Mouse (Mus musculus) embryonic facial prominence, embryonic 15.5 days (tissue): ENCODE measurements around the gene Utp4. TPM values are rescaled to one million over a fixed set of nuclear protein-coding genes. Genes with fewer than 3 reads are reported as not detected.
A peak's percentile ranks its signal among the peaks of the same experiment; 100 is the strongest.

ENCODE experiments used
- ATAC-seq: fragments of 200-750 bp; cut with Nextera tagmentation; 2 replicates; pipeline ENCODE4 v1.8.0; 2017; ENCODE audit warnings: low read depth, moderate TSS enrichment; ENCODE audit not compliant: insufficient number of reproducible peaks, low FRiP score, low TSS enrichment
- H3K27ac ChIP-seq: fragments of 300-500 bp; sonication (generic); replicated peaks from 2 replicates; pipeline ENCODE4 v1.5.1; 2015; ENCODE audit warnings: mild to moderate bottlenecking, inconsistent platforms
- H3K27me3 ChIP-seq: fragments of 300-500 bp; sonication (generic); 2 replicates; pipeline ENCODE4 v1.6.1; 2015; ENCODE audit warnings: inconsistent platforms
- H3K36me3 ChIP-seq: fragments of 300-500 bp; sonication (generic); 2 replicates; pipeline ENCODE4 v1.6.1; 2015; ENCODE audit warnings: mild to moderate bottlenecking, inconsistent platforms
- H3K4me1 ChIP-seq: fragments of 300-500 bp; sonication (generic); 2 replicates; pipeline ENCODE4 v1.6.1; 2015; ENCODE audit warnings: inconsistent platforms
- H3K4me2 ChIP-seq: fragments of 300-500 bp; sonication (generic); replicated peaks from 2 replicates; pipeline ENCODE4 v1.6.1; 2015; ENCODE audit warnings: mild to moderate bottlenecking, inconsistent platforms
- H3K4me3 ChIP-seq: fragments of 300-500 bp; sonication (generic); replicated peaks from 2 replicates; pipeline ENCODE4 v1.5.1; 2015; ENCODE audit warnings: mild to moderate bottlenecking, inconsistent platforms
- H3K9ac ChIP-seq: fragments of 300-500 bp; sonication (generic); 2 replicates; pipeline ENCODE4 v1.6.1; 2015; ENCODE audit warnings: inconsistent platforms
- H3K9me3 ChIP-seq: fragments of 300-500 bp; sonication (generic); replicated peaks from 2 replicates; pipeline ENCODE4 v1.6.1; 2016; ENCODE audit warnings: inconsistent platforms
- WGBS: fragments of 180-500 bp; shearing (Covaris S2); methylation state at CpG from one replicate; pipeline ENCODE4 v1.1.7; 2015; 5-methylcytosine and 5-hydroxymethylcytosine counted together
- polyA plus RNA-seq: library from polyadenylated mRNA; unstranded; fragments of >200 nt; fragmentation: Nextera tagmentation; extraction: Ambion mirVana; gene quantifications from 2 replicates; pipeline ENCODE4 v1.2.1, GENCODE M21; 2015

Utp4 gene
- 59.7 and 60.5 TPM in 2 replicates for polyA plus RNA-seq

DNA sequence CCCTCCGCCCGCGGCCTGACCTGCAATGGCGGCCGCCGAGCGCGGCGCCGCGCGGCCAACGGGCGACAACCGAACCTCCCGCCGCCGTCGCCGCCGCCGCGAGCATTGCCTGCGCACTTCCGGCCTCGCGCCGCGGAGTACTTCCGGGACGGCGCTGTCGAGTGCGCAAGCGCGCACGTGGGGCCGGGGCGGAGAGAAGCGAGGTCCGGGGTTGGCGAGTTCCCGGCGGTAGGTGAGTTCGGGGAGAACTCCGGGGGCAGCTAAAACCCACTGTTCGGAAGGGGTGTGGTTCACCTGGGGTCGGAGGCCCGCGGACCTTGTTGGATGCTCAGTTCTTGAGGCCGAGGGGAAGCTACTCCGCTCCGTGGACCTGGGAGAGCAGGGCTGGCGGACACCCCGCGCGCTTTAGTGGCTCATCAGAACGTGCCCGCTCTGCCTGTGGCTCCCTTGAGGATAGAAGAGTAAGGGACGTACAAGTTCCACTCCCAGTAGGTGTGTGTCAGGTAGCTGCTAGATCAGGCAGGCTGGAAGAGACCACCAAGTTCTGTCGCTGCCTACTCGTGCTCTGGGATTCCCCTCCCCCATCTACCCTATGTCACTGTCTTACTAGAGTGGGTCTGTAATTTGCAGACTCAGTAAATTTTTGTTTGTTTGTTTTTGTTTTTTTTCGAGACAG, at the start of gene Utp4:
Gene Utp4, plus strand, starts transcription at position 156 of the 676 bp plus-strand sequence.
- peak; percentile 92 for ATAC-seq
- peak within 1 kb of the TSS; percentile 61 for H3K4me2 ChIP-seq
- under 1% methylated on average over 63 of the region's 63 CpGs for WGBS
- peaks cover 16% of the 10 kb centered on the region for H3K4me1 ChIP-seq
- H3K27ac ChIP-seq = peak within 1 kb of the TSS; percentile 95
- H3K9me3 ChIP-seq = no peaks in the 10 kb centered on the region
- no peaks in the 10 kb centered on the region for H3K27me3 ChIP-seq
- H3K36me3 ChIP-seq = peaks cover 35% of the 10 kb centered on the region
- peak within 1 kb of the TSS; percentile 93 for H3K9ac ChIP-seq
- peak within 1 kb of the TSS; percentile 89 for H3K4me3 ChIP-seq

DNA sequence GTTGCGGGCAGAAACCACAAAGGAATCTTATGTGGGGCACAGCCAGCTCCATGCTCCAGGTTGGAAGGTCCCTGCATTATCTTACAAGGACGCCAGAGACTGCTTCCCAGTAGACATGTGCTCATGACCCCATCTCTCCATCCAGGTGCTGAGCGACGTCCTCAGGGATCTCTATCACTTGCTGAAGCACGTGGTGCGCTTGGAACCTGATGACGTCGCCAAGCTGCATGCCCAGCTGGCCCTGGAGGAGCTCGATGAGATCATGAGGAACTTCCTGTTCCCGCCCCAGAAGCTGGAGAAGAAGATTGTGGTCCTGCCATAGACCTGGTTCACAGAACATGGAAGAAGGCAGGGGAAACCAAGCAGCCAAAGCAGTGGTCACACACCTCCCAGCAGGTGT, 43.4 kb upstream of the Utp4 start:
- no peak overlapping the region for H3K27ac ChIP-seq
- no peak overlapping the region for H3K9ac ChIP-seq
- H3K4me1 ChIP-seq = peaks cover 10% of the 10 kb centered on the region; the same call in 1 of the 2 replicates
- no peak overlapping the region for H3K4me2 ChIP-seq
- H3K27me3 ChIP-seq = no peaks in the 10 kb centered on the region
- no peak overlapping the region for H3K4me3 ChIP-seq
- no peaks in the 10 kb centered on the region for H3K9me3 ChIP-seq
- no peaks in the 10 kb centered on the region for H3K36me3 ChIP-seq
- 78% methylated on average over 10 of the region's 10 CpGs for WGBS
- ATAC-seq = no peak

DNA sequence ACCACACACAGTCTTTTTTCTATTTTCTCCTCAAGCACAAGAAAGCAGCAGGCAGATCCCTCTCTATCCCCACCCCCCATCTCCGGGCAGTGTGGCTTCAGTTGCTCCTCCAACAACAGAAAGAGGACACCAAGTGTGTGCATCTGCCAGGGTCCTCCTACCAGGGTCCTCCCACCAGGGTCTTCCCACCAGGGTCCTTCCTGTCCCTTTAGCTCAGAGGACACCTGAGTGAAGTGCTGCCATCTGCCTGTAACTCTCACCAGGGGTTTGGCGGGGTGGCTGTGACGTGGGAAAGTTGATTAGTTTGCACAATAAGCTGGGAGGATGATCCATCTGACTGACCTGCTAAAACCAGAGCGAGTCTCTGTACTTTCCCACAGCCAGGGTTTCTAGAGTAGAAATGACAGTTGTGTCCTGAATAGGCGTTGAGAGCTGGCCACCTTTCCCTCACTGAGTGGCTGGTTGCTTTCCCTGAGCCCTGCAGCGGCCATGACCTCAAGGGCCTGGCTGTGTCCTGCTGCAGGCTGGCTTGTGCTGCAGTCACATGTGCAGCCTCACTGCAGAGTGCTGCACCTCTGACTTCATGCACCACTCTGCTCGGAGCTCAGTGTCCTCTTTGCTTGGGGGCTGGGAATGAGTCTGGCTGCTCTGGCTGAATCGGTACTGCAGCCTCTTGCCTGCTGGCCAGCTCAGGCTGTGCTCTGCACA, 38.7 kb upstream of the Utp4 start:
- H3K36me3 ChIP-seq = no peaks in the 10 kb centered on the region
- no peak overlapping the region for H3K4me2 ChIP-seq
- no peak overlapping the region for H3K4me3 ChIP-seq
- H3K27me3 ChIP-seq = no peaks in the 10 kb centered on the region
- H3K9ac ChIP-seq = no peak overlapping the region
- H3K27ac ChIP-seq = no peak overlapping the region
- WGBS = 54% methylated on average over 8 of the region's 8 CpGs
- ATAC-seq = no peak
- no peaks in the 10 kb centered on the region for H3K9me3 ChIP-seq
- peaks cover 10% of the 10 kb centered on the region; the same call in 1 of the 2 replicates for H3K4me1 ChIP-seq

DNA sequence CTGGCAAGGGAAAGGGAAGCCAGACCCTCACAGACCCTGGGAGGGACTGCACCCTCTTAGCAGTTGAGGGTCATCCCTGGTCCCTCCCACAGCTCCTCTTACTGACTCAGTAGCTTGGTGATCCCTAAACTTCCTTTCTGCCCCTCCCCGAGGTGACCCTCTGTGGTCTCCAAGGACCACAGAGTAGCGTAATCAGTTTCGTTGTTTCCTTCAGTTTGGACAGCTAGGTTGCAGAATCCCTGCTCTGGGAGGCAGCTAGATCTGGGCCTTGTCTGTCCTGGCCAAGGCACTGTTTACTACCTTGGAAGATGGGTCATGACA, 38.2 kb upstream of the Utp4 start:
- H3K9ac ChIP-seq = no peak overlapping the region
- no peak overlapping the region for H3K27ac ChIP-seq
- no peaks in the 10 kb centered on the region for H3K27me3 ChIP-seq
- 86% methylated on average over 3 of the region's 3 CpGs for WGBS
- no peaks in the 10 kb centered on the region for H3K9me3 ChIP-seq
- no peaks in the 10 kb centered on the region for H3K36me3 ChIP-seq
- ATAC-seq = no peak
- no peak overlapping the region for H3K4me2 ChIP-seq
- H3K4me3 ChIP-seq = no peak overlapping the region
- H3K4me1 ChIP-seq = peaks cover 10% of the 10 kb centered on the region; the same call in 1 of the 2 replicates

DNA sequence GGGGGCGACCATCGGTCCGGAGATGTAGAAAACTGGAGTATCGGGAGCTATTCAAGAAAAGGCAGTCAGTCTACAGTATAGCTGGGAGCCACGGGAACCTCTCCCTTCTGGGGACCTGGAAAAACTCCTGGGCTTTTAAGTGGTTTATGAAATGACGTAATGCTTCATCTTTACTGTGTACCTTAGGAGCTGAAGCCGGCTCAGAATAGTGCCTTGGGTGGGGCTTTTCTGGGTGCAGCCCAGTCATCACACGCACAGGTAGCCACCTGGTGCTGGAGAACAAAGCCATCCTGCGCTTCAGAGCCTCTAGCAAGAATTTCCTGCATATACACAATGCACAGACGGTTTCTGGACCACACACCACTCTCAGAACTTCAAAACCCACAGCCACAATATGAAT, 30.6 kb upstream of the Utp4 start:
- Histone ChIP-seq H3K4me3 (no peak overlapping the region), H3K9ac (no peak overlapping the region), H3K4me2 (no peak overlapping the region), H3K4me1 (no peaks in the 10 kb centered on the region), H3K9me3 (no peaks in the 10 kb centered on the region), H3K27me3 (no peaks in the 10 kb centered on the region), H3K27ac (no peak overlapping the region; the same call in 1 of the 2 replicates), H3K36me3 (no peaks in the 10 kb centered on the region)
- ATAC-seq = no peak
- 68% methylated on average over 10 of the region's 10 CpGs for WGBS

DNA sequence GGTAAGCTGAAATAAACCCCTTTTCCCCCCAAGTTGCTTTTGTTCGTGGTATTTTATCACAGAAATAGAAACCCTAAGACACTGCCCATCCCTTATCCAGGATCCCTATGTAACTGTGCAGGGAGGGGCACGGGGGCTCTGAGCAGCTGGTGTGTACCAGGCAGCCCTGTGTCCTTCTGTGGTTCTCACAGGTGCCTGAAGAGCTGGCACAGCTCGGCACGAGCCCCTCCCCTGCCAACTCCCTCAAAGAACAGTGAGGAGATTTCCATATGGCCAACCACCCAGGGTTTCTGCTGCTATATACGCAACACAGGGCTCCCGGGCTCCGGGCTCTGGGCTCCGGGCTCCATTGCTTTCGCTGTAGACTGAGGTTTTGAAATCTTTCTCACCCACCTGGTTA, 28.1 kb upstream of the Utp4 start:
- no peak overlapping the region for H3K9ac ChIP-seq
- 71% methylated on average over 9 of the region's 9 CpGs for WGBS
- H3K27me3 ChIP-seq = peaks cover 5% of the 10 kb centered on the region; the same call in 1 of the 2 replicates
- H3K9me3 ChIP-seq = no peaks in the 10 kb centered on the region
- H3K36me3 ChIP-seq = no peaks in the 10 kb centered on the region
- no peak overlapping the region for H3K27ac ChIP-seq
- H3K4me3 ChIP-seq = no peak overlapping the region
- ATAC-seq = no peak
- no peak overlapping the region for H3K4me2 ChIP-seq
- H3K4me1 ChIP-seq = peaks cover 6% of the 10 kb centered on the region

DNA sequence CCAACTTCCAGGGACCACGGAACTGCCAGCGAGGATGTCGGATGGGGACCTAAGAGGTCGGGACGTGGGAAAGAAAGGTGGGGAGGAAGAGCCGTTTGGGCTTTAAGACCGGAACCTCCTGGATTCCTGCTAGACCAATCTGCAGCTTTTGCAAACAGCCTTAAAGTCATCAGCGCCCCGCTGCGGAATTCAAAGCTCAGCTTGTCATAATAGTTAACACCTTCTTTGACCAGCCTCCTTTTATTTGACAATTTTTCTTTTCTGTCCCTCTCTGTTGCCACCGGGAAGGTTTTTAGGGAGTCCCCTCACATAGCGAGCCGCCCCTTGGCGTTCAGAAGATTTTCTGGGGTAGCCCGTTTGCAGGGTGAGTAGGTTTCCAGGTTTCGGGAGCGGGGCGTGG, 23.4 kb upstream of the Utp4 start, which contains the start of gene Has3:
Gene Has3, plus strand, starts transcription at position 192 of the 400 bp plus-strand sequence.
- H3K4me1 ChIP-seq = peaks cover 37% of the 10 kb centered on the region
- WGBS = under 1% methylated on average over 18 of the region's 18 CpGs
- ATAC-seq = no peak
- H3K27me3 ChIP-seq = peaks cover 27% of the 10 kb centered on the region
- 0 out of 2 replicates have a peak within 1 kb of the TSS, but pooled peaks have one; percentile 7 for H3K27ac ChIP-seq
- H3K4me2 ChIP-seq = peak within 1 kb of the TSS; percentile 98
- H3K36me3 ChIP-seq = peaks cover 12% of the 10 kb centered on the region; the same call in 1 of the 2 replicates
- H3K9me3 ChIP-seq = no peaks in the 10 kb centered on the region
- peak within 1 kb of the TSS; percentile 31 for H3K9ac ChIP-seq
- H3K4me3 ChIP-seq = peak within 1 kb of the TSS; percentile 61

DNA sequence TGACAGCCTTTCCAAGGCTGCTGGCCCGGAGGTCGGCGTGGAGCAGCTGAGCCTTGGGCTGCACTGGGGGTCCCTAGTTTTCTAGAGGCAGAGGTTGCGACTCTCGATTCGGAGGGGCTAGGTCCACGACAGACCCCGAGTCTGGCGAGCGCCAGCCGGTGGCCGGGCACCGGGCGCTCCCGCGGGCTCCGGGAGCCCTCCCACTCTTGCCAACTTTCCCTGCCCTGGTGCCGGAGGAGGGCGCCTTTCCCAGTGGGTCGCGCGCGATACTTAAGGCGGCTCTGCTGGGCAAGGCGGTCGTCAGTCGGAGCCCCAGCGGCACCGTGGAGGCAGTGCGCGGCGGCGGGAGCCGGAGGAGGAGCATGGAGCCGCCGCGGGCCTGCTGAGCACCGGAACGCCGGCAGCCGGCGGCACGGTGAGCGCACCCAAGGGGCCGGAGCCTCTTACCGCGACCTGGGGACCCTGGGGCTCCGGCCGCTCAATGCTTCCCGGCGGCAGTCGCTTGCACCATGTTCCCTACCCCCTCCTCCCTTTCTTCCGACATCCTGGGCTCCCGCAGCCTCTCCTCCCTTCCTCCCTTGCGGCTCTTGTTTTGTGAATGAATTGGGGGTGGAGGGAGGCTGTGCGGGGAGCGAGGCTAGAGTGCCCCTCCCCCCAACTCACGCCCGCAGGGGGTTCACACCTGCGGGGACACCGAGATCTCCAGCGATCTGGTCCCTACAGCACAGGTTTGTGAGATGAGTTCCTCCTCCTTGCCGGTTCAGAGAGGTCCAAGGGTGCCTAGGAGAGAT, 22.7 kb upstream of the Utp4 start:
- WGBS = under 1% methylated on average over 57 of the region's 63 CpGs
- Histone ChIP-seq H3K27ac (0 out of 2 replicates have a peak overlapping the region, but pooled peaks have one; percentile 7), H3K4me3 (peak overlapping the region; percentile 61), H3K27me3 (peaks cover 27% of the 10 kb centered on the region), H3K36me3 (peaks cover 12% of the 10 kb centered on the region; the same call in 1 of the 2 replicates), H3K4me1 (peaks cover 37% of the 10 kb centered on the region), H3K9me3 (no peaks in the 10 kb centered on the region), H3K9ac (peak overlapping the region; percentile 31), H3K4me2 (peak overlapping the region; percentile 98)
- peak; percentile 36; the same call in 1 of the 2 replicates for ATAC-seq

DNA sequence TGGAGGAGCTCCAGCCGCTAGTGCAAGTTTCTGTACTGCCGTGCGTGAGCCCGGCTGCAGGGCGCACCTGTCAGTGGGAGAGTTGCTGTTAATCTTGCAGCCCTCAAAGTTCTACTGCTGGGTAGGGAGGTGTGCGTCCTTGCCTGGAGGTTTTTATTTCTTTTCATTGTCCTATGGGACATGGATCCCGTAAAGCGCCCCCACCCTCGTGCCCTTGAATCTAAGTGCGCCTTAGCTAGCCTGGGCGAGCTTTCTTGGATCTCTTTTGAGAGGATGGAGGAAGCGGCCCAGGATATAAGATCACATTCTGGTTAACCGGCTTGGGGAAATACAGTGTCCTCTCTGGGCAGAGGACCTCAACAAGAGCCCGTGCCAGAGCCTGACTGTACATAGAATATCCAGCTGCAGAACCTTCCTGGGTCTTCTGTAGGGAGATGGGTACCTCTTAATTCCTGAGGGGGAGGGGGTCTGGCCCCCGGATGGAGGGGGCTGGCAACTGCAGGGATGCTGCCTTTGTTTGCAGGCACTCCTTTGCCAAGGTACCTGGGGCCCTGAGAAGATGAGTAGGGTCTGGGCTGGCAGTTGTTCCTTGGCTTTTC, 22.0 kb upstream of the Utp4 start:
- Histone ChIP-seq H3K27ac (0 out of 2 replicates have a peak overlapping the region, but pooled peaks have one; percentile 7), H3K36me3 (peaks cover 12% of the 10 kb centered on the region), H3K9ac (peak overlapping the region; percentile 31), H3K27me3 (peaks cover 27% of the 10 kb centered on the region), H3K9me3 (no peaks in the 10 kb centered on the region), H3K4me1 (peaks cover 37% of the 10 kb centered on the region), H3K4me3 (peak overlapping the region; percentile 61), H3K4me2 (peak overlapping the region; percentile 98)
- 0 out of 2 replicates have a peak, but pooled peaks have one; percentile 11 for ATAC-seq
- under 1% methylated on average over 15 of the region's 15 CpGs for WGBS

DNA sequence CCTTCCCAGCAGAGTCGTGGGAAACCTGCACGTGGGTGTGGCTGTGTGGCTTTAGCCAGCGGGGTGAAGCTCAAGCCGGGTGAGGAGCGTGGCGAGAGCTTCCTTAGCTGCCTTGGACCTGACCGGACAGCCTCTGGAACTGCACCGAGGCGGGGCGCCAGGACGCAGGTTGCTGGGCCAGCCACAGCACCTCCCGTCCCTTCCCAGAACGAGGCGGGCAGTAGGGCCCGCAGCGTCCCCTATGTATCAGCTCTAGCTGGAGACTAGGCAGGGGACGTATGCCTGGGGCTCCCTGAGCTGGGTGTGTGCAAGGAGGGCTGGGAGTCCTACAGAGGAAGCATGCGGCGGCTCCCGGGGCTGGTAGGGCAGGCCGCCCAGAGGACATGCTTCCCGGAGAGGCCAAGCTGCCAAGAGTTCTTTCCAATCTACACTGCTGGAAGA, 21.5 kb upstream of the Utp4 start:
- Histone ChIP-seq H3K36me3 (peaks cover 18% of the 10 kb centered on the region), H3K4me3 (peak overlapping the region; percentile 61), H3K4me1 (peaks cover 37% of the 10 kb centered on the region), H3K9me3 (no peaks in the 10 kb centered on the region), H3K4me2 (peak overlapping the region; percentile 98), H3K27me3 (peaks cover 27% of the 10 kb centered on the region), H3K27ac (0 out of 2 replicates have a peak overlapping the region, but pooled peaks have one; percentile 7), H3K9ac (peak overlapping the region; percentile 15)
- ATAC-seq = peak; percentile 41
- WGBS = under 1% methylated on average over 22 of the region's 22 CpGs
